Mouse (Mus musculus) MEL (cell line): ENCODE data around the gene March4. TPM values are rescaled to one million over a fixed set of nuclear protein-coding genes. Genes with fewer than 3 reads are reported as not detected.
A peak's percentile ranks its signal among the peaks of the same experiment; 100 is the strongest.

Experiments
- DNase-seq: peaks from one replicate; pipeline ENCODE4 v3.0.0; 2011; ENCODE audit warnings: low read depth, low spot score
- H3K27ac ChIP-seq: 2 replicates; pipeline ENCODE4 v1.5.1; 2012; ENCODE audit warnings: low read depth, mild to moderate bottlenecking, control low read depth, low read length, moderate library complexity; ENCODE audit not compliant: control insufficient read depth
- H3K27me3 ChIP-seq, 2 experiments: fragments of 150-350 bp in 1 of 2; sonication (generic) in 1 of 2; 2 replicates each; pipeline ENCODE4 v1.6.1; 2012; ENCODE audit warnings: low read length in 2 of 2, mild to moderate bottlenecking in 2 of 2, improper control_type of control experiment in 1 of 2, moderate library complexity in 1 of 2; ENCODE audit not compliant: insufficient read depth in 2 of 2, control insufficient read depth in 1 of 2
- H3K36me3 ChIP-seq, 2 experiments: 2 replicates each; pipeline ENCODE4 v1.6.1; 2012 to 2014; ENCODE audit warnings: low read length in 2 of 2, improper control_type of control experiment in 1 of 2, inconsistent platforms in 1 of 2, mild to moderate bottlenecking in 1 of 2; ENCODE audit not compliant: insufficient read depth in 2 of 2, control insufficient read depth in 1 of 2
- H3K4me1 ChIP-seq, 2 experiments: fragments of 150-350 bp in 1 of 2; sonication (generic) in 1 of 2; 2 replicates each; pipeline ENCODE4 v1.6.1; 2012; ENCODE audit warnings: low read length in 2 of 2, improper control_type of control experiment in 1 of 2, mild to moderate bottlenecking in 1 of 2; ENCODE audit not compliant: insufficient read depth in 2 of 2, control insufficient read depth in 1 of 2
- H3K4me3 ChIP-seq, 2 experiments: fragments of 150-350 bp in 1 of 2; sonication (generic) in 1 of 2; 2 replicates each; pipeline ENCODE4 v1.5.1; 2012; ENCODE audit warnings: low read depth in 2 of 2, low read length in 2 of 2, mild to moderate bottlenecking in 2 of 2, moderate library complexity in 2 of 2, control low read depth in 1 of 2, improper control_type of control experiment in 1 of 2; ENCODE audit not compliant: control insufficient read depth in 1 of 2, insufficient read depth in 1 of 2
- H3K79me2 ChIP-seq: 2 replicates; pipeline ENCODE4 v1.6.1; 2012; ENCODE audit warnings: mild to moderate bottlenecking, low read length, moderate library complexity; ENCODE audit not compliant: control insufficient read depth, poor library complexity, insufficient read depth
- H3K9ac ChIP-seq: 2 replicates; pipeline ENCODE4 v1.6.1; 2012; ENCODE audit warnings: low read depth, mild to moderate bottlenecking, control low read depth, low read length, moderate library complexity; ENCODE audit not compliant: control insufficient read depth, poor library complexity, severe bottlenecking
- H3K9me3 ChIP-seq: fragments of 150-350 bp; sonication (generic); replicated peaks from 2 replicates; pipeline ENCODE4 v1.6.1; 2012; ENCODE audit warnings: mild to moderate bottlenecking, low read length, improper control_type of control experiment, moderate library complexity; ENCODE audit not compliant: insufficient read depth
- CTCF ChIP-seq, 3 experiments: IDR thresholded peaks in 2 of 3; conservative IDR thresholded peaks in 1 of 3; 2 replicates each; pipeline ENCODE4 v1.5.1; 2011 to 2012; ENCODE audit warnings: low read length in 3 of 3, low read depth in 2 of 3, mild to moderate bottlenecking in 2 of 3, improper control_type of control experiment in 1 of 3, inconsistent platforms in 1 of 3, mixed read lengths in 1 of 3, moderate library complexity in 1 of 3; ENCODE audit not compliant: control insufficient read depth in 1 of 3, insufficient read depth in 1 of 3, poor library complexity in 1 of 3, severe bottlenecking in 1 of 3
- EP300 ChIP-seq, 2 experiments: IDR thresholded peaks; 2 replicates each; pipeline ENCODE4 v1.6.1; 2011; ENCODE audit warnings: improper control_type of control experiment in 2 of 2, low read length in 2 of 2, low read depth in 1 of 2, mild to moderate bottlenecking in 1 of 2
- GATA1 ChIP-seq: IDR thresholded peaks from 2 replicates; pipeline ENCODE4 v1.6.1; 2011; ENCODE audit warnings: low read depth, low read length, improper control_type of control experiment
- JUND ChIP-seq: IDR thresholded peaks from 2 replicates; pipeline ENCODE4 v1.6.1; 2011; ENCODE audit warnings: low read depth, mild to moderate bottlenecking, improper control_type of control experiment, low read length
- KAT2A ChIP-seq: conservative IDR thresholded peaks from 2 replicates; pipeline ENCODE4 v1.6.1; 2012; ENCODE audit warnings: low read depth, low read length, improper control_type of control experiment, inconsistent platforms
- MAX ChIP-seq: IDR thresholded peaks from 2 replicates; pipeline ENCODE4 v1.6.1; 2011; ENCODE audit warnings: low read length, improper control_type of control experiment
- NELFE ChIP-seq: IDR thresholded peaks from 2 replicates; pipeline ENCODE4 v1.6.1; 2011; ENCODE audit warnings: low read depth, low read length, improper control_type of control experiment
- POLR2A ChIP-seq, 2 experiments: IDR thresholded peaks; 2 replicates each; pipeline ENCODE4 v1.6.1; 2011 to 2012; ENCODE audit warnings: low read length in 2 of 2, mild to moderate bottlenecking in 2 of 2, control low read depth in 1 of 2, improper control_type of control experiment in 1 of 2, low read depth in 1 of 2, moderate library complexity in 1 of 2; ENCODE audit not compliant: control insufficient read depth in 1 of 2, insufficient read depth in 1 of 2, poor library complexity in 1 of 2
- POLR2AphosphoS2 ChIP-seq: IDR thresholded peaks from 2 replicates; pipeline ENCODE4 v1.6.1; 2011; ENCODE audit warnings: low read length, improper control_type of control experiment
- POLR2AphosphoS5 ChIP-seq: IDR thresholded peaks from 2 replicates; pipeline ENCODE4 v1.6.1; 2012; ENCODE audit warnings: low read depth, borderline replicate concordance, mild to moderate bottlenecking, inconsistent platforms, low read length, moderate library complexity, mixed read lengths
- TAL1 ChIP-seq: IDR thresholded peaks from 2 replicates; pipeline ENCODE4 v1.6.1; 2012; ENCODE audit warnings: mild to moderate bottlenecking, inconsistent platforms, low read length, moderate library complexity, mixed read lengths
- TCF12 ChIP-seq: IDR thresholded peaks from 2 replicates; pipeline ENCODE4 v1.6.1; 2014; ENCODE audit warnings: low read depth, mild to moderate bottlenecking, inconsistent platforms, low read length, improper control_type of control experiment, moderate library complexity
- UBTF ChIP-seq: IDR thresholded peaks from 2 replicates; pipeline ENCODE4 v1.6.1; 2012; ENCODE audit warnings: low read depth, mild to moderate bottlenecking, inconsistent platforms, low read length, improper control_type of control experiment, moderate library complexity, borderline replicate concordance; ENCODE audit not compliant: insufficient read depth
- USF1 ChIP-seq: IDR thresholded peaks from 2 replicates; pipeline ENCODE4 v1.6.1; 2014; ENCODE audit warnings: low read depth, mild to moderate bottlenecking, inconsistent platforms, low read length, improper control_type of control experiment, moderate library complexity
- USF2 ChIP-seq, 2 experiments: IDR thresholded peaks; 2 replicates each; pipeline ENCODE4 v1.6.1; 2011 to 2012; ENCODE audit warnings: improper control_type of control experiment in 2 of 2, low read length in 2 of 2, borderline replicate concordance in 1 of 2, inconsistent platforms in 1 of 2, low read depth in 1 of 2, mild to moderate bottlenecking in 1 of 2; ENCODE audit not compliant: insufficient read depth in 1 of 2
- ZNF384 ChIP-seq: IDR thresholded peaks from 2 replicates; pipeline ENCODE4 v1.6.1; 2012; ENCODE audit warnings: low read depth, mild to moderate bottlenecking, inconsistent platforms, low read length, improper control_type of control experiment
- polyA plus RNA-seq, 2 experiments: library from polyadenylated mRNA; stranded (reverse) in 1 of 2; unstranded in 1 of 2; fragments of >175 nt in 1 of 2; fragments of >200 nt in 1 of 2; gene quantifications; 2 replicates each; pipeline versions ENCODE4 v1.2.1 to v1.2.4; 2012; ENCODE audit warnings: low replicate concordance in 2 of 2, low read depth in 1 of 2; ENCODE audit not compliant: insufficient read length in 2 of 2, insufficient read depth in 1 of 2, missing spikeins in 1 of 2
- total RNA-seq: library from RNA; depleted of rRNA; stranded (reverse); fragments of 300-350 nt; gene quantifications from 2 replicates; pipeline ENCODE4 v1.2.3, GENCODE M21; 2012

March4 gene
- total and polyA plus RNA-seq, 3 experiments, result not detected

DNA sequence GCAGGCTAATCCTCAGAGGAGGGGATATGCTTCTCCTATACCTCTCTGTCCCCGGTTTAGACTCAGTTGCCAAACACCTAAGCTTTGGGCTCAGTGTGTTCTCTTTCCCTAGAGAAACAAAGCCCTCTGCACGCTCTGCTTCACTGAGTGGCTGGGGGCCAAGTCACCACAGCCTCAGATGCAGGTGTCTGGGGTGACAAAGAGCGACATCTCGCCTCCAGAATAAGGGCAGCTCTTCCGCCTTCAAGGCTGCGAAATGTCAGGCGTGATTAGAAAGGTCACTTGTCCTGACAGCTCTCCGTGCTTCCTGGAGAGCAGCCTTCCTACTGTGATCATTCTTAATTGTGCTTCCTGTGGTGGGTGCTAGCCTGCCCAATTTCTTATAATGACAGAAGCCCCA lies 46.5 kb downstream of the March4 start:
- DNase-seq, result no peak
- Histone ChIP-seq H3K79me2 (no peaks in the 10 kb centered on the region), H3K27ac (no peak overlapping the region), H3K27me3 (no peaks in the 10 kb centered on the region; a peak in 1 of 4 replicates)
- TF ChIP-seq EP300 (IDR thresholded peaks at IDR 0.05; ENCODE audit: low read depth in 1 of 2, low read length in 2 of 2) (no peak), CTCF (IDR thresholded peaks at IDR 0.05 in 2 of 3, conservative IDR thresholded peaks at IDR 0.05 in 1 of 3; ENCODE audit: control insufficient read depth in 1 of 3, insufficient read depth in 1 of 3, low read depth in 2 of 3, low read length in 3 of 3, poor library complexity in 1 of 3, severe bottlenecking in 1 of 3) (no peak), UBTF (no peak), TCF12 (no peak), GATA1 (no peak), USF2 (IDR thresholded peaks at IDR 0.05; ENCODE audit: borderline replicate concordance in 1 of 2, insufficient read depth in 1 of 2, low read depth in 1 of 2, low read length in 2 of 2) (no peak)
- TF ChIP-seq, all 39 proteins: peak for 0
- H3K4me3 ChIP-seq, result no peak overlapping the region
- H3K9ac ChIP-seq, result no peak overlapping the region
- H3K4me1 ChIP-seq, result no peaks in the 10 kb centered on the region
- no peaks in the 10 kb centered on the region for H3K36me3 ChIP-seq
- H3K9me3 ChIP-seq, result no peaks in the 10 kb centered on the region

GRCm38 (mm10) chr1:72476594-72476993 lies 60.1 kb downstream of the March4 start:
- Histone ChIP-seq H3K27me3 (no peaks in the 10 kb centered on the region), H3K4me1 (no peaks in the 10 kb centered on the region), H3K9me3 (no peaks in the 10 kb centered on the region), H3K4me3 (no peak overlapping the region), H3K27ac (no peak overlapping the region), H3K9ac (no peak overlapping the region), H3K36me3 (no peaks in the 10 kb centered on the region), H3K79me2 (no peaks in the 10 kb centered on the region)
- no peak for TF ChIP-seq ZNF384
- no peak for TF ChIP-seq USF1
- no peak for TF ChIP-seq KAT2A
- no peak for TF ChIP-seq TAL1
- TF ChIP-seq MAX, result no peak
- TF ChIP-seq CTCF (IDR thresholded peaks at IDR 0.05 in 2 of 3, conservative IDR thresholded peaks at IDR 0.05 in 1 of 3; ENCODE audit: control insufficient read depth in 1 of 3, insufficient read depth in 1 of 3, low read depth in 2 of 3, low read length in 3 of 3, poor library complexity in 1 of 3, severe bottlenecking in 1 of 3), result no peak
- TF ChIP-seq POLR2AphosphoS2, result no peak
- no peak for TF ChIP-seq POLR2A (IDR thresholded peaks at IDR 0.05; ENCODE audit: control insufficient read depth in 1 of 2, insufficient read depth in 1 of 2, low read depth in 1 of 2, low read length in 2 of 2, poor library complexity in 1 of 2)
- no peak for TF ChIP-seq NELFE
- TF ChIP-seq TCF12, result no peak
- no peak for DNase-seq

GRCm38 (mm10) chr1:72469075-72469474 lies 67.7 kb downstream of the March4 start:
- H3K27me3 ChIP-seq, result no peaks in the 10 kb centered on the region
- H3K4me1 ChIP-seq, result no peaks in the 10 kb centered on the region
- H3K9ac ChIP-seq, result no peak overlapping the region
- no peaks in the 10 kb centered on the region for H3K36me3 ChIP-seq
- no peaks in the 10 kb centered on the region for H3K79me2 ChIP-seq
- TF ChIP-seq POLR2AphosphoS5 (peak; percentile 69; the same call in 1 of the 2 replicates), JUND (no peak)
- no peak overlapping the region for H3K4me3 ChIP-seq
- H3K27ac ChIP-seq, result no peak overlapping the region
- H3K9me3 ChIP-seq, result no peaks in the 10 kb centered on the region
- no peak for DNase-seq
